Mouse (Mus musculus) liver, embryonic 14.5 days (tissue): ENCODE data around the gene Hdac9.

ENCODE experiments used
- CTCF ChIP-seq: IDR thresholded peaks from 2 replicates; pipeline ENCODE4 v1.5.1; 2016; ENCODE audit warnings: antibody characterized with exemption, low read depth, control low read depth
- EP300 ChIP-seq: IDR thresholded peaks from 2 replicates; pipeline ENCODE4 v1.6.1; 2016; ENCODE audit warnings: antibody characterized with exemption, low read depth

DNA sequence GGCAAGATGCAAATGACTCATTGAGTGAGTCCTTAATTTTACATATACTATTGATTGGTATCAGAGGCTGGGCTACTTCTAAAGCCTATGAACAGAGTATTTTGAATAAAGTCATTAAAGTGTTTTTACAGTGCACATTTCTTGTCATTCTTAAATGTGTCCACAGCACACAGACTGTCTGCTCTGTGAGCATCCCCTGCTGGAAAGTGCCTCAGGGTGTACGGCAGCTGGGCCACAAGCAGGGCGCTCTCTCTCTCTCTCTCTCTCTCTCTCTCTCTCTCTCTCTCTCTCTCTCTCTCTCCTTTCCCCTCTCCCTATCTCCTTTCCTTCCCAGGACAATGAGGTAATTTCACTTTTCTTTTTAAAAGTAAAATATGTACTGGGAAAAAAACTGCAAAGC lies 569.4 kb downstream of the Hdac9 start:
- TF ChIP-seq EP300 (no peak), CTCF (no peak)
